Mouse (Mus musculus) T-helper 1 cell (primary cell): ENCODE data around the gene Serpind1.

ENCODE experiments used
- in situ Hi-C: fragments of 300-600 bp; cut with MboI, MseI; formaldehyde crosslinking; loops from one replicate; pipeline ENCODE4 v1.15.1; 2025; ENCODE audit warnings: high pct_unique_total_duplicates

Gene Serpind1

DNA sequence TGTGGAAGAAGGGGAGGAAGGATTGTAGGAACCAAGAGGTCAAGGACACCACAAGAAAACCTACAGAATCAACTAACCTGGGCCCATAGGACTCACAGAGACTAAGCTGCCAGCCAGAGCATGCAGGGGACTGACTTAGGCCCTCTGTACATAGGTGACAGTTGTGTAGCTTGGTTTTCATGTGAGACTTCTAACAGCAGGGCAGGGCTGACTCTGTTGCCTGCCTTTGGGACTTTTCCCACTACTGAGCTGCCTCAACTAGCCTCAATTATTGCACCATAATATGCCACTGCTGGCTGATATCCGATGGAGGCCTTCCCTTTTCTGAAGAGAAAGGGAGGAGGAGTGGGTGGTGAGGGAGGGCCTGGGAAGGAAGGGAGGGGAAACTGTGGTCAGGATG is 15.6 kb downstream of the Serpind1 start:
- in situ Hi-C loops = no loop called here

DNA sequence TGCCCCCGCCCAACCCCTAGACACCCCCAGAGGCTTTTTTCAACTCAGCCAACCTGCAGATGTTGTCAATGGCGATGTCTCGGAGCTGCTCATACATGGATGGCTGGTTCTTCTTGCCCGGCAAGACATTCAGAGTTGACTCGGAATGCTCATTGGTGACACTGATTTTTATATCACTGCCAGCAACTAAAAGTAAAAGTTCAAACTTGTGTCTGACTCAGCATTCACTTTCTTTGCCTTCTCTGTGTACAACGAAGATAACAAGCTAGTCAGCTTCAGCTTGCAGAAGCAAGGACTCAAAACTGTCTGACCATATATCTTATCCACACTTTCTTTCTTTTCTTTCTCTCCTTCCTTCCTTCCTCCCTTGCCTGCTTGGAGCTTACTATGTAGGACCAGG is 24.9 kb downstream of the Serpind1 start:
- in situ Hi-C loops = no loop called here

DNA sequence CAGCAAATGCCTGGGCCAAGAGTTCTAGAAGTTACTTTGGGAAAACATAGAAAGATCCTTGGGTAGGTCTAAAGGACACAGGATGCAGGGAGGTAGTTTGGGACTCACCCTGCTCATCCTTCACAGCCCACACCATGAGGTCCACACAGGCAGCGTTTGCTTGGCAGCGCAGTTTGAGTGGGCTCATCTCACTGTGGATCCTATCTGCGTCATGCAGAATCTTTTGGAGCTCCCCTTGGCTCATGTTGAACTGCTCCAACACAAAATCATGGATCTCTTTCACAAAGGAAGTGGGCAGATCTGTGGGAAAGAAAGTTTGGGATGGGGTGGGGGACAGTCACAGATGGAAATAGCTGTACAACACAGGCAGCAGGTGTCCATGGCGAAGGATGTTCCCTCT is 27.6 kb downstream of the Serpind1 start:
- in situ Hi-C loops = no loop called here

DNA sequence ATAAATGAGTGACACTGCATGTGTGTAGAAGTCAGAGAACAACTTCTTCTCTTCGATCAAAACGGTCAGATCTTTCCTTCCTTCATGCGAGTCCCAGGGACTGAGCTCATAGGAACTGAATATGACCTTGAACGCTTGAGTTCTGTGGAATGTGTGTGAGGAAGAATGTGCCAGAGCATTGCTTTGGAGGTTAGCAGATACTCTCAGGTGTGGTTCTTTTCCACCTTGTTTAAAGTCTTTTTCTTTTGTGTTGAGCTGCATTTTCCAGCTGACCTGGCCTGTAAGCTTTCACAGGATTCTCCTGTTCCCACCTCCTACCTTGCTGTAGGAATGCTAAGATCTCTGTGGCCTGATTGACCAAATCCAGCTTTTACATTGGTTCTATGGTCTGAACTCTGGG is 51.1 kb downstream of the Serpind1 start:
- in situ Hi-C loops = no loop called here

DNA sequence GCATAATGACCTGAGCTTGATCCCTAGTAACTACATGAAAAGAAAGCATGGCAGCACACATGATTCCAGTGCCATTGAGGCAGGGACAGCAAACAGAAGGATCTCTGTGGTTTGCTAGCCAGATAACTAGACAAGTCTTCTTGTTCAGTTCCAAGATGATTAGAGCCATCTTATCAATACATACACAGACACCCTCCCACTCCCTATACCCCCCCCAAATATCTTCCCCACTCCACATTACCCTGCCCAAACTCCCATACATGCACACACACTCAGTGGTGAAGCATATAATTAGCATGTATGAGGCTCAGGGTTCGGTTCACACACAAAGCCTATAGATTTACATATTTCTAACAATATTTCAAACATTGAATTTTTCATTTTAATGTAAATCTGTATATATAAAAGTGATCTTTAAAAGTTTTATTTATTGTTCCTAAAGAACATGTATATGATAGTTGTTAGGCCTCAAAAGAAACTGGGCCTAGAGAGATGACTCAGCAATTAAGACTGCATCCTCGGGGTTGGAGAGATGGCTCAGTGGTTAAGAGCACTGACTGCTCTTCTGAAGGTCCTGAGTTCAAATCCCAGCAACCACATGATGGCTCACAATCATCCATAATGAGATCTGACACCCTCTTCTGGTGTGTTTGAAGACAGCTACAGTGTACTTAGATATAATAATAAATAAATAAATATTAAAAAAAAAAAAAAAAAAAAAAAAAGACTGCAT is 52.6 kb downstream of the Serpind1 start:
- in situ Hi-C loops = no loop called here

GRCm38 (mm10) chr16:17392784-17393183 is 61.6 kb downstream of the Serpind1 start:
- in situ Hi-C loops = no loop called here
